Mouse (Mus musculus): Measurements from ENCODE around the gene Gm21915. TPM values are rescaled to one million over a fixed set of nuclear protein-coding genes. Genes with fewer than 3 reads are reported as not detected.

Gene Gm21915
- not detected in 2 replicates for polyA plus RNA-seq (2021; fragmentation: Nextera tagmentation)
- long read RNA-seq, experiment 1: 0 reads
- long read RNA-seq, experiment 2: 0 reads

GRCm38 (mm10) chr9:40670313-40670712 is at the start of gene Gm21915:
Gene Gm21915, plus strand, starts transcription at chr9:40670613.

DNA sequence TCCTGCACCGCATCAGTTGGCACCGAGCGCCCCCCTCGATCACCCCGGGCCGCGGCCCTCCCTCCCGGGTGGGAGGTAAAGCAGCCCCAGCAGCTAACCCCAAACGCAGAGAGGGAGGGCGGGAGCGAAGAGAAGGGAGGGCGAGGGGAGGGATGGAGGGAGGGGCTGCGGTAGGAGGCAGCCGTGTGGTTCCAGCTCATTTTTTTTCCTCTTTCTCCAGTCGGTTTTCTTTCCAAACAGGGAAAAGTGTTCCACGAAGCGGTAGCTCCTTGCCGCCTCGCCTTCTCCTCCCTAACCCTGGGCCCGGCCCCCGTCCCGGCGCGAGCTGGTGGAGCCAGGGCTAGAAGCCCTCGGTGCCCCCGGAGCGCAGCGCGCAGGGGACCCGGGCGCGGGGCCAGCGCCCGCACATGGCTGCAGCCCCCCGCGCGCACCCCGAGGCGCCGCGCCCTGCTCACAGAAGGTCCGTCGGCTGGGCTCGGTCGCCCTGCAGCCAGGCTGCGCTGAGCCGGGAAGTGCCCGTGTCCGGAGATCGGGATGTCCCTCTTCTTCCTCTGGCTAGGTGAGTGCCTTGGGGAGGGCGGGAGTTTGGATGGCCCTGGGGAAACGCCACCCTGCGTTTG is 15.5 kb downstream of the Gm21915 start, which contains the start of gene Clmp:
Clmp (plus strand) TSS at position 162 of the 620 bp plus-strand sequence.

Other genes starting within 250 kb of the Gm21915 start
- 26.9 and 29.4 TPM in 2 replicates for gene Gramd1b, start 139.2 kb upstream of the Gm21915 start, polyA plus RNA-seq (2021; fragmentation: Nextera tagmentation)
- 4.1 and 8.7 TPM in 2 replicates for gene Clmp, start 15.3 kb downstream of the Gm21915 start, polyA plus RNA-seq (2021; fragmentation: Nextera tagmentation)
- 3,086 and 4,243 TPM in 2 replicates for gene Hspa8, start 130.4 kb downstream of the Gm21915 start, polyA plus RNA-seq (2021; fragmentation: Nextera tagmentation)
- 0.06 TPM in 1 of 2 replicates, not detected in the other for gene Bsx, start 203.5 kb downstream of the Gm21915 start, polyA plus RNA-seq (2021; fragmentation: Nextera tagmentation)